Mouse (Mus musculus) cerebellum, adult 9-10 months (tissue): ENCODE measurements at regions not wholly inside any gene's neighbourhood (a gene's known extent, or its start where the extent isn't known, plus 50 kb on each side); places are given as distances from the start of the nearest gene placed in this dataset.
A peak's percentile ranks its signal among the peaks of the same experiment; 100 is the strongest.

Experiments
- DNase-seq: peaks from one replicate; pipeline ENCODE4 v3.0.0; 2022

- DNase-seq = no peak
Measured at GRCm38 (mm10) chr13:71481205-71481604, 482.3 kb downstream of the Irx1 start.

GRCm38 (mm10) chr13:71461552-71461951 lies 502.0 kb downstream of the Irx1 start:
- DNase-seq = no peak

GRCm38 (mm10) chr13:71460607-71461006 lies 502.9 kb downstream of the Irx1 start:
- no peak for DNase-seq

- no peak for DNase-seq
Measured at GRCm38 (mm10) chr13:71460097-71460496, 503.4 kb downstream of the Irx1 start.

- no peak for DNase-seq
Measured at GRCm38 (mm10) chr13:71459022-71459536, 504.4 kb downstream of the Irx1 start.

- DNase-seq = peak; percentile 13
Measured at GRCm38 (mm10) chr13:71458061-71458935, 505.2 kb downstream of the Irx1 start.

- DNase-seq = no peak
Measured at GRCm38 (mm10) chr13:71457550-71457949, 506.0 kb downstream of the Irx1 start.

GRCm38 (mm10) chr13:71452258-71452657 lies 511.3 kb downstream of the Irx1 start:
- DNase-seq = no peak

GRCm38 (mm10) chr13:71437601-71438099 lies 525.9 kb downstream of the Irx1 start:
- no peak for DNase-seq

- DNase-seq = no peak
Measured at GRCm38 (mm10) chr13:71403654-71404560, 559.6 kb downstream of the Irx1 start.

GRCm38 (mm10) chr13:71393716-71394309 lies 552.2 kb upstream of the Adamts16 start:
- no peak for DNase-seq

GRCm38 (mm10) chr13:71378641-71379040 lies 537.0 kb upstream of the Adamts16 start:
- no peak for DNase-seq

GRCm38 (mm10) chr13:71375909-71376606 lies 534.4 kb upstream of the Adamts16 start:
- peak; percentile 5 for DNase-seq

GRCm38 (mm10) chr13:71372701-71373685 lies 531.4 kb upstream of the Adamts16 start:
- no peak for DNase-seq

- no peak for DNase-seq
Measured at GRCm38 (mm10) chr13:71369832-71370231, 528.2 kb upstream of the Adamts16 start.

GRCm38 (mm10) chr13:71365261-71365660 lies 523.6 kb upstream of the Adamts16 start:
- DNase-seq = no peak

- DNase-seq = no peak
Measured at GRCm38 (mm10) chr13:71362311-71362710, 520.7 kb upstream of the Adamts16 start.

- no peak for DNase-seq
Measured at GRCm38 (mm10) chr13:71359112-71359511, 517.5 kb upstream of the Adamts16 start.

- no peak for DNase-seq
Measured at GRCm38 (mm10) chr13:71350787-71351186, 509.2 kb upstream of the Adamts16 start.

GRCm38 (mm10) chr13:71342921-71343320 lies 501.3 kb upstream of the Adamts16 start:
- no peak for DNase-seq

- no peak for DNase-seq
Measured at GRCm38 (mm10) chr13:71338700-71339099, 497.1 kb upstream of the Adamts16 start.
